Comparison of ENCODE assay signal across 23 mouse cellular contexts in genomic region chr1:64538837-64539367, GRCm38 (mm10). TPM values are rescaled to one million over a fixed set of nuclear protein-coding genes. Genes with fewer than 3 reads are reported as not detected.
DNase-seq lines count a peak whose midpoint lies in the region; ATAC-seq and TF ChIP-seq lines count a peak whose summit lies in the region.
"Had no signal": no experiment of that assay in that cellular context is flagged by ENCODE, and none has a peak within 500 bp of the region (broad histone marks: within the 10 kb centered on the region; RNA-seq: fewer than 3 reads in every experiment).

No protein-coding gene starts in this region.

- no peaks in the 10 kb centered on the region for H3K9me3 ChIP-seq in forebrain, embryonic 13.5 days (replicated peaks)
- H3K9me3 ChIP-seq: forebrain, embryonic 15.5 days; G1E; hindbrain, embryonic 10.5 days; hindbrain, embryonic 13.5 days; intestine, embryonic 15.5 days had no signal

- DNase-seq in splenic B cell, adult 2 months (ENCODE audit: low read depth, low spot score) = peak; percentile 9
- DNase-seq in embryo, embryonic 10.5 days (ENCODE audit: low spot score) = no peak
- DNase-seq in urinary bladder, postnatal 25 days (ENCODE audit: low spot score) = no peak
- DNase-seq: adrenal gland, adult 8-10 months; adrenal gland, postnatal 25 days; cerebellum, adult 11-12 months; cerebellum, adult 8-10 months; cerebellum, postnatal 10 days; cerebellum, postnatal 36 days; gastrocnemius, postnatal 10 days; gastrocnemius, postnatal 36 days; kidney, adult 11 months had no signal

- peaks cover 94% of the 10 kb centered on the region for H3K79me3 ChIP-seq in C2C12 (ENCODE audit: low read depth)

- H3K9ac ChIP-seq in forebrain, embryonic 13.5 days = no peak overlapping the region
- H3K9ac ChIP-seq: forebrain, embryonic 15.5 days; hindbrain, embryonic 13.5 days; intestine, embryonic 15.5 days had no signal

- peak; percentile 9 for ATAC-seq in CD4-positive, CD25-positive, alpha-beta regulatory T cell, adult 4 months
- ATAC-seq in granulocyte monocyte progenitor cell, adult 5-6 weeks (replicated peaks; ENCODE audit: poor library complexity, severe bottlenecking) = peak; percentile 53; the same call in 1 of the 2 replicates
- no peak for ATAC-seq in forebrain, embryonic 13.5 days
- ATAC-seq: forebrain, embryonic 15.5 days; hindbrain, embryonic 16.5 days; intestine, embryonic 15.5 days had no signal

- H3K4me3 ChIP-seq in C2C12 (ENCODE audit: insufficient read depth, poor library complexity, severe bottlenecking) = no peak overlapping the region
- no peak overlapping the region for H3K4me3 ChIP-seq in forebrain, embryonic 13.5 days
- H3K4me3 ChIP-seq: forebrain, embryonic 15.5 days; hindbrain, embryonic 10.5 days; hindbrain, embryonic 13.5 days; intestine, embryonic 15.5 days had no signal

- H3K79me2 ChIP-seq in C2C12 (ENCODE audit: control insufficient read depth, insufficient read depth) = peaks cover 100% of the 10 kb centered on the region

- H3K27ac ChIP-seq in forebrain, embryonic 13.5 days = no peak overlapping the region
- H3K27ac ChIP-seq: forebrain, embryonic 15.5 days; hindbrain, embryonic 10.5 days; hindbrain, embryonic 13.5 days; intestine, embryonic 15.5 days had no signal

- H3K27me3 ChIP-seq in C2C12 (ENCODE audit: control insufficient read depth, insufficient read depth, insufficient read length) = no peaks in the 10 kb centered on the region
- H3K27me3 ChIP-seq in splenic B cell, adult 2 months (ENCODE audit: control insufficient read depth, insufficient read depth, low read length, poor library complexity, severe bottlenecking) = no peaks in the 10 kb centered on the region
- H3K27me3 ChIP-seq in forebrain, embryonic 13.5 days = no peaks in the 10 kb centered on the region
- H3K27me3 ChIP-seq: forebrain, embryonic 15.5 days; hindbrain, embryonic 13.5 days; intestine, embryonic 15.5 days had no signal

- peaks cover 10% of the 10 kb centered on the region for H3K36me3 ChIP-seq in C2C12 (ENCODE audit: control insufficient read depth, insufficient read depth)
- H3K36me3 ChIP-seq in splenic B cell, adult 2 months (ENCODE audit: control insufficient read depth, insufficient read depth, low read length, poor library complexity, severe bottlenecking) = no peaks in the 10 kb centered on the region
- H3K36me3 ChIP-seq in forebrain, embryonic 13.5 days (ENCODE audit: poor library complexity, severe bottlenecking) = 0 out of 2 replicates have a peak, but pooled peaks cover 2% of the 10 kb centered on the region
- H3K36me3 ChIP-seq: forebrain, embryonic 15.5 days; hindbrain, embryonic 13.5 days; intestine, embryonic 15.5 days had no signal

- WGBS in forebrain, embryonic 13.5 days = 94% methylated on average over 3 of the region's 3 CpGs

- no peak overlapping the region for H3K4me2 ChIP-seq in forebrain, embryonic 13.5 days
- H3K4me2 ChIP-seq: forebrain, embryonic 15.5 days; heart, embryonic 11.5 days; hindbrain, embryonic 13.5 days; intestine, embryonic 15.5 days had no signal

- no peak overlapping the region for H3ac ChIP-seq in C2C12 (ENCODE audit: control insufficient read depth, insufficient read length, low read depth)

- TF ChIP-seq CTCF in C2C12 (IDR thresholded peaks at IDR 0.05; ENCODE audit: control insufficient read depth, insufficient read depth, insufficient read length) = no peak

- H3K4me1 ChIP-seq in forebrain, embryonic 13.5 days = peaks cover 36% of the 10 kb centered on the region

TF ChIP-seq in C2C12, 6 proteins besides CTCF, POLR2A, EP300 and RAD21:
- TF ChIP-seq USF1 (IDR thresholded peaks at IDR 0.05; ENCODE audit: low read depth) (peak; percentile 67), MAX (IDR thresholded peaks at IDR 0.05) (no peak), CEBPB (IDR thresholded peaks at IDR 0.05; ENCODE audit: low read depth) (no peak), MYOG (IDR thresholded peaks at IDR 0.05; ENCODE audit: control insufficient read depth, extremely low read depth, insufficient read length) (no peak)

RNA-seq across cellular contexts. Expression of gene Creb1, which starts 6.5 kb away (rescaled TPM):
- polyA plus RNA-seq in C2C12 (2012; fragmentation: generic; extraction: Trizol) = 11.2 TPM
- polyA plus RNA-seq in CD4-positive, CD25-positive, alpha-beta regulatory T cell, adult 4 months (2017; shearing (Covaris generic)) = 10 to 100 TPM; 52.8 to 54.4 TPM
- 60.4 and 73.2 TPM in 2 replicates for total RNA-seq in granulocyte monocyte progenitor cell, adult 5-6 weeks (2014; fragmentation: Nextera tagmentation)
- total RNA-seq in granulocyte monocyte progenitor cell, adult 5-6 weeks (2017) = 65.1 and 74.2 TPM in 2 replicates
- 44.8 and 47.8 TPM in 2 replicates for polyA plus RNA-seq in forebrain, embryonic 13.5 days (2015; fragmentation: Nextera tagmentation; extraction: Ambion mirVana)
